Mouse (Mus musculus): Measurements from ENCODE around the gene Phb2. TPM values are rescaled to one million over a fixed set of nuclear protein-coding genes. Genes with fewer than 3 reads are reported as not detected.
"Not testable (repeated sequence)": the region's sequence is repeated elsewhere in the genome, so short reads cannot be mapped to it uniquely, and the experiment has no call there.

Phb2 gene
- total and polyA plus RNA-seq, 3 experiments = 309 to 815 (median 706) TPM

- H3K9me3 ChIP-seq (replicated peaks; ENCODE audit: insufficient read depth, low read length); H3K27me3 ChIP-seq (ENCODE audit: control insufficient read depth in 1 of 2, insufficient read depth in 2 of 2, low read length in 2 of 2); H3K4me3 ChIP-seq (ENCODE audit: control insufficient read depth in 1 of 2, insufficient read depth in 1 of 2, low read depth in 2 of 2, low read length in 2 of 2): not testable (repeated sequence)
- H3K27ac ChIP-seq (ENCODE audit: control insufficient read depth, low read depth, low read length) = peak overlapping the region; percentile 96
- peaks cover 29% of the 10 kb centered on the region for H3K79me2 ChIP-seq (ENCODE audit: control insufficient read depth, insufficient read depth, low read length, poor library complexity)
- peak; percentile 62 for DNase-seq (ENCODE audit: low read depth, low spot score)
- H3K4me1 ChIP-seq (ENCODE audit: control insufficient read depth in 1 of 2, insufficient read depth in 2 of 2, low read length in 2 of 2) = peaks cover 35 to 55% of the 10 kb centered on the region in 2 experiments
- TF ChIP-seq ZNF384 (IDR thresholded peaks at IDR 0.05; ENCODE audit: low read depth, low read length) = peak; percentile 95
- 0 out of 2 replicates have a peak, but pooled peaks have one; percentile 10 for TF ChIP-seq SIN3A (IDR thresholded peaks at IDR 0.05; ENCODE audit: low read length)
- 0 out of 2 replicates have a peak, but pooled peaks have one; percentile 0 for TF ChIP-seq TAL1 (IDR thresholded peaks at IDR 0.05; ENCODE audit: low read length)
- H3K36me3 ChIP-seq (ENCODE audit: control insufficient read depth in 1 of 2, insufficient read depth in 2 of 2, low read length in 2 of 2) = peaks cover 3 to 53% of the 10 kb centered on the region in 2 experiments; a peak in 3 of 4 replicates
- H3K9ac ChIP-seq (ENCODE audit: control insufficient read depth, low read depth, low read length, poor library complexity, severe bottlenecking) = peak overlapping the region; percentile 58
These were observed 29.8 kb upstream of the Phb2 start for GRCm38 (mm10) chr6:124682291-124682690.

GRCm38 (mm10) chr6:124683591-124684417 is 28.3 kb upstream of the Phb2 start:
- DNase-seq (ENCODE audit: low read depth, low spot score) = peak; percentile 88
- H3K9me3 ChIP-seq (replicated peaks; ENCODE audit: insufficient read depth, low read length) = no peaks in the 10 kb centered on the region
- no peak overlapping the region; a peak in 1 of 4 replicates for H3K4me3 ChIP-seq (ENCODE audit: control insufficient read depth in 1 of 2, insufficient read depth in 1 of 2, low read depth in 2 of 2, low read length in 2 of 2)
- H3K27ac ChIP-seq (ENCODE audit: control insufficient read depth, low read depth, low read length) = peak overlapping the region; percentile 96
- H3K4me1 ChIP-seq (ENCODE audit: control insufficient read depth in 1 of 2, insufficient read depth in 2 of 2, low read length in 2 of 2) = peaks cover 49 to 68% of the 10 kb centered on the region in 2 experiments
- H3K9ac ChIP-seq (ENCODE audit: control insufficient read depth, low read depth, low read length, poor library complexity, severe bottlenecking) = peak overlapping the region; percentile 58
- H3K27me3 ChIP-seq (ENCODE audit: control insufficient read depth in 1 of 2, insufficient read depth in 2 of 2, low read length in 2 of 2) = no peaks in the 10 kb centered on the region
- TF ChIP-seq SMC3 (IDR thresholded peaks at IDR 0.05; ENCODE audit: low read depth, low read length) (no peak), MXI1 (IDR thresholded peaks at IDR 0.05; ENCODE audit: low read depth, low read length) (no peak), MAX (IDR thresholded peaks at IDR 0.05; ENCODE audit: low read length) (peak; percentile 52), ZC3H11A (IDR thresholded peaks at IDR 0.05; ENCODE audit: low read depth, low read length) (0 out of 2 replicates have a peak, but pooled peaks have one; percentile 26), NELFE (IDR thresholded peaks at IDR 0.05; ENCODE audit: low read depth, low read length) (no peak; the same call in 1 of the 2 replicates), RCOR1 (IDR thresholded peaks at IDR 0.05; ENCODE audit: low read depth, low read length) (peak; percentile 94), TAL1 (IDR thresholded peaks at IDR 0.05; ENCODE audit: low read length) (peak; percentile 68), TBP (IDR thresholded peaks at IDR 0.05; ENCODE audit: low read depth, low read length) (0 out of 2 replicates have a peak, but pooled peaks have one; percentile 68), ZNF384 (IDR thresholded peaks at IDR 0.05; ENCODE audit: low read depth, low read length) (peak; percentile 64), GABPA (IDR thresholded peaks at IDR 0.05; ENCODE audit: low read depth, low read length) (peak; percentile 61), KAT2A (conservative IDR thresholded peaks at IDR 0.05; ENCODE audit: low read depth, low read length) (no peak), EP300 (IDR thresholded peaks at IDR 0.05; ENCODE audit: low read depth in 1 of 2, low read length in 2 of 2) (peak; percentile 97), MYB (IDR thresholded peaks at IDR 0.05; ENCODE audit: low read depth, low read length) (0 out of 2 replicates have a peak, but pooled peaks have one; percentile 4), POLR2A (IDR thresholded peaks at IDR 0.05; ENCODE audit: control insufficient read depth in 1 of 2, insufficient read depth in 1 of 2, low read depth in 1 of 2, low read length in 2 of 2, poor library complexity in 1 of 2) (peak in 1 of 2 experiments; percentile 63; a peak in 2 of 4 replicates), JUND (IDR thresholded peaks at IDR 0.05; ENCODE audit: low read depth, low read length) (peak; percentile 95), SIN3A (IDR thresholded peaks at IDR 0.05; ENCODE audit: low read length) (peak; percentile 89), GATA1 (IDR thresholded peaks at IDR 0.05; ENCODE audit: low read depth, low read length) (peak; percentile 98), ETS1 (IDR thresholded peaks at IDR 0.05; ENCODE audit: low read depth, low read length) (peak; percentile 97), CTCF (IDR thresholded peaks at IDR 0.05 in 2 of 3, conservative IDR thresholded peaks at IDR 0.05 in 1 of 3; ENCODE audit: control insufficient read depth in 1 of 3, insufficient read depth in 1 of 3, low read depth in 2 of 3, low read length in 3 of 3, poor library complexity in 1 of 3, severe bottlenecking in 1 of 3) (no peak), TCF12 (IDR thresholded peaks at IDR 0.05; ENCODE audit: low read depth, low read length) (peak; percentile 88), BHLHE40 (IDR thresholded peaks at IDR 0.05; ENCODE audit: borderline replicate concordance, low read depth, low read length) (peak; percentile 58; the same call in 1 of the 2 replicates), MAFK (IDR thresholded peaks at IDR 0.05; ENCODE audit: borderline replicate concordance, low read depth, low read length) (0 out of 2 replicates have a peak, but pooled peaks have one; percentile 50)
- peaks cover 34% of the 10 kb centered on the region for H3K79me2 ChIP-seq (ENCODE audit: control insufficient read depth, insufficient read depth, low read length, poor library complexity)
- peaks cover 7 to 67% of the 10 kb centered on the region in 2 experiments; a peak in 3 of 4 replicates for H3K36me3 ChIP-seq (ENCODE audit: control insufficient read depth in 1 of 2, insufficient read depth in 2 of 2, low read length in 2 of 2)
